ENCODE assay signal across 11 mouse cellular contexts in the genomic region with DNA sequence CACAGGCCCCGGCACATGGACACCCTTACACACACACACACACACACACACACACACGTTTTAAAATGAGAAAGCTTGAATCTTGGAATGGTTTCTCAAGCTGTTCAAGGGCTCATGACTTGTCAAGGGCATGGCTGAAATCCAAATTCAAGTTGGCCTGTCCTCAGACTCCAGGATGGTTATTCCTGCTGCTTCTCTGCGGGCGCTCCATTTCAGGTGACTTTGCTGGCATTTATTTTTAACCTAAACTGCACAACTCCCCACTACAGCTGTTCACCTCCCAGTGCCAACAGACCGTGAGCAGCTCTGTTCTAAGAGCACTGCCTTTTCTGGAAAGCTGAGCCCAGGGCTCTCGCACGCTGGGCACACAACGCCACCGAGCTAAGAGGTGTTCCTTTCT. TPM values are rescaled to one million over a fixed set of nuclear protein-coding genes. Genes with fewer than 3 reads are reported as not detected.
A peak's percentile ranks its signal among the peaks of the same experiment; 100 is the strongest.
DNase-seq lines count a peak whose midpoint lies in the region; ATAC-seq and TF ChIP-seq lines count a peak whose summit lies in the region.
"Had no signal": no experiment of that assay in that cellular context is flagged by ENCODE, and none has a peak within 500 bp of the region (broad histone marks: within the 10 kb centered on the region; RNA-seq: fewer than 3 reads in every experiment).

No protein-coding gene starts in this region.

- H3K27ac ChIP-seq in kidney, adult 2 months (ENCODE audit: insufficient read depth, low read depth, low read length) = no peak overlapping the region
- no peak overlapping the region for H3K27ac ChIP-seq in forebrain, embryonic 13.5 days

- no peak overlapping the region for H3K9ac ChIP-seq in forebrain, embryonic 13.5 days

- intact Hi-C loops in heart, postnatal 14 days (cut with DNase I) = no loop called here

- TF ChIP-seq POLR2A in kidney, adult 2 months (IDR thresholded peaks at IDR 0.05; ENCODE audit: low read depth, low read length) = no peak

- H3K4me2 ChIP-seq in forebrain, embryonic 13.5 days = no peak overlapping the region

- peaks cover 3% of the 10 kb centered on the region; the same call in 1 of the 2 replicates for H3K4me1 ChIP-seq in kidney, adult 2 months (ENCODE audit: control insufficient read depth, insufficient read depth, low read length)
- H3K4me1 ChIP-seq in forebrain, embryonic 13.5 days = no peaks in the 10 kb centered on the region

- TF ChIP-seq CTCF in kidney, adult 2 months (conservative IDR thresholded peaks at IDR 0.05; ENCODE audit: insufficient read depth, insufficient read length, low read depth, low read length) = no peak

- H3K27me3 ChIP-seq in kidney, adult 2 months (replicated peaks; ENCODE audit: control insufficient read depth, insufficient read depth, low read length) = no peaks in the 10 kb centered on the region
- H3K27me3 ChIP-seq in forebrain, embryonic 13.5 days = no peaks in the 10 kb centered on the region

- ATAC-seq in forebrain, embryonic 13.5 days = no peak
- ATAC-seq: intestine, embryonic 16.5 days had no signal

- no peaks in the 10 kb centered on the region for H3K36me3 ChIP-seq in kidney, adult 2 months (ENCODE audit: control insufficient read depth, insufficient read depth, low read length)
- H3K36me3 ChIP-seq in forebrain, embryonic 13.5 days (ENCODE audit: poor library complexity, severe bottlenecking) = no peaks in the 10 kb centered on the region

- no peaks in the 10 kb centered on the region for H3K9me3 ChIP-seq in forebrain, embryonic 13.5 days (replicated peaks)

- DNase-seq in kidney, adult 2 months = peak; percentile 48
- DNase-seq in kidney, postnatal 4 days = no peak
- DNase-seq in adrenal gland, postnatal 14 days = peak; percentile 69
- DNase-seq in cerebellum, postnatal 25 days = peak; percentile 34 to 35
- peak; percentile 14 to 34 for DNase-seq in heart, postnatal 14 days
- no peak for DNase-seq in spleen, postnatal 14 days (ENCODE audit: low spot score in 2 of 2)
- DNase-seq: gastrocnemius, postnatal 14 days; liver; thymus, adult 2 months had no signal

- WGBS in kidney, adult 2 months = 55% methylated on average over 9 of the region's 9 CpGs
- WGBS in forebrain, embryonic 13.5 days = 87% methylated on average over 9 of the region's 9 CpGs

- H3K4me3 ChIP-seq in kidney, adult 2 months (ENCODE audit: insufficient read depth, low read depth, low read length) = no peak overlapping the region
- no peak overlapping the region for H3K4me3 ChIP-seq in forebrain, embryonic 13.5 days

RNA-seq across cellular contexts. Expression of gene Tmem232, which starts 31.3 kb away (rescaled TPM):
- polyA plus RNA-seq in kidney, adult 2 months (2012; rRNA removed) = 0.04 TPM in 1 of 2 replicates, not detected in the other
- total RNA-seq in adrenal gland, postnatal 14 days (2021) = not detected in 2 replicates
- total RNA-seq in heart, postnatal 14 days (2021) = not detected
- polyA plus RNA-seq in forebrain, embryonic 13.5 days (2015; fragmentation: Nextera tagmentation; extraction: Ambion mirVana) = 0.14 and 0.18 TPM in 2 replicates
- polyA plus RNA-seq: intestine, embryonic 16.5 days; thymus, adult 2 months had no signal

RNA-seq across cellular contexts. Expression of gene Vapa, which starts 41.5 kb away (rescaled TPM):
- 21.2 and 27.5 TPM in 2 replicates for polyA plus RNA-seq in kidney, adult 2 months (2012; rRNA removed)
- 132 and 134 TPM in 2 replicates for total RNA-seq in adrenal gland, postnatal 14 days (2021)
- total RNA-seq in heart, postnatal 14 days (2021) = 10 to 100 TPM; 84.0 to 95.2 TPM
- 221 and 223 TPM in 2 replicates for polyA plus RNA-seq in forebrain, embryonic 13.5 days (2015; fragmentation: Nextera tagmentation; extraction: Ambion mirVana)

Comparison
In these comparisons a context has a peak if more than half of its experiments do, and no peak if none do; other contexts are left out.
1. DNase-seq: peak in kidney, adult 2 months (single experiment), adrenal gland, postnatal 14 days (single experiment), cerebellum, postnatal 25 days (2 of 2) and heart, postnatal 14 days (2 of 2); none in kidney, postnatal 4 days (0 of 2) and spleen, postnatal 14 days (0 of 2).